Mouse (Mus musculus) central nervous system, embryonic 11.5 days (tissue): Measurements from ENCODE around the gene Nlgn3. TPM values are rescaled to one million over a fixed set of nuclear protein-coding genes. Genes with fewer than 3 reads are reported as not detected.

Experiments
- polyA plus RNA-seq: library from polyadenylated mRNA; depleted of rRNA; stranded (reverse); fragments of >200 nt; gene quantifications from 2 replicates; pipeline ENCODE4 v1.2.3, GENCODE M21; 2012; rRNA removed

Nlgn3 gene
- 13.9 and 14.3 TPM in 2 replicates for polyA plus RNA-seq

GRCm38 (mm10) chrX:101299055-101299454 is at the start of gene Nlgn3:
Gene Nlgn3, plus strand, starts transcription at chrX:101299168.

GRCm38 (mm10) chrX:101253952-101254729 is 44.8 kb upstream of the Nlgn3 start, which contains the start of gene Foxo4:
Gene Foxo4, plus strand, starts transcription at chrX:101254528.

DNA sequence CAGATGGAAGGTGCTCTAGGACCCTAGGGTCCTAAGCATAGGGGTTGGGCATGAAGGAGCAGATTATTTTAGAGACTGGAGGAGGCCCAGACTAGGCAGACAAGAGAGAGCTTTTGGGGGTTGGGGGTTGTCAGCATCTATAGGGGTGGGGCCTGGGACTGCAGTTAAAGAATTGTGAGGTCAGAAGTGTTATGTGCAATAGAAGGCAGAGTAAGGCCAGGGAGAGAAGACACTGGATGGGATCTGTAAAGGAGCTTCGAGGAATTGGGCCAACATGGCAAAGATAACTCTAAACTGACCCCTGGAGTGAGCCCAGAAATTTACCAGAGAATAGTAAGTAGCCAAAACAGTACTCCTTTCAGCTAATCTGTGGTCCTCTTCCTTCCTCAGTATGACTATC is 35.1 kb upstream of the Nlgn3 start, which contains the start of gene Gm614:
Gene Gm614, minus strand, starts transcription at position 101 of the 400 bp plus-strand sequence.

GRCm38 (mm10) chrX:101268025-101268754 is 30.8 kb upstream of the Nlgn3 start, which contains the start of gene Il2rg:
Gene Il2rg, minus strand, starts transcription at chrX:101268255.

GRCm38 (mm10) chrX:101268755-101269124 is 30.2 kb upstream of the Nlgn3 start, which contains the start of gene Gm20489:
Gene Gm20489, minus strand, starts transcription at chrX:101269023.

DNA sequence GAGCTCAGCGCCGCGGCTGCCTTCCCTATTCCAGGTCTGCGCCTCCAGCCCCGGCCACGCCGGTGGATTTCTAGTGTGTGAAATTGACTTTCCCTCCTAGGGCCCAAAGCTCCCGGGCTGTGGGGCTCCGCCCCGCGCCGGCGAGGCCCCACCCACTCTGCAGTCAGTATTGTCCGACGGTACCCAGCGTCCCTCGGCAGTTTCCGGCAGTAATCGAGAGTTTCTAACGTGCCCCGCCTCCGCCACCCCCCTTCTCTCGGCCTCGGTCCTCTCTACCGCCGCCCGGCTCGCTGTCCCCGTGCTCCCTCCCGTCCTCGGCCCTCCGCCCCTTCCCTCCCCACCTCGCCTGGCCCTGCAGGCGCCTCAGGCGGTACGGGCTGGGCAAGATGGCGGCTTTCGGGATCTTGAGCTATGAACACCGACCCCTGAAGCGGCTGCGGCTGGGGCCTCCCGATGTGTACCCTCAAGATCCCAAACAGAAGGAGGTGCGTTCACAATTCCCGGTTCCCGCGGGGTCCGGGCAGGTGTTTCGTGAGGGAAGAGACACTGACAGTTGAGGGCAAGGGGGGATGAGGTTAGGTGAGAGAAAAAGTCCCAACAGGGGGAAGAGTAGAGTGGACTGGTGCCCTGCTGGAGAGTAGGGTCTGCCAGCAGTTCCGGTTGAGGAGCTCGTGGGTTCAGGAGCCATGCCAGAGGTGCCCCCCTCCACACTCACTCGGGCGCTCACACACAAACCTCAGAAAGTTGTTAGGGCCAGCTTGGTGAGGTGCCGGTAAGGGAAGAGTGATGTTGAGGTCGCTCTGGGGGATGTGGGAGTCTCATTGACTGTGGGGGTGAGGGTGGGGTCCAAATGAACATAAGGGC is 24.9 kb upstream of the Nlgn3 start, which contains the start of gene Med12:
Gene Med12, plus strand, starts transcription at position 156 of the 864 bp plus-strand sequence.

Other genes with a start within 250 kb of the Nlgn3 start
- gene Tex11, start 239.5 kb upstream of the Nlgn3 start, polyA plus RNA-seq: 0.01 and 0.06 TPM in 2 replicates
- gene Slc7a3, start 213.1 kb upstream of the Nlgn3 start, polyA plus RNA-seq: 2.0 and 3.5 TPM in 2 replicates
- 47.3 and 76.2 TPM in 2 replicates for gene Snx12, start 76.6 kb upstream of the Nlgn3 start, polyA plus RNA-seq
- gene Foxo4, start 44.6 kb upstream of the Nlgn3 start, polyA plus RNA-seq: 24.3 and 27.0 TPM in 2 replicates
- gene Gm614, start 35.2 kb upstream of the Nlgn3 start, polyA plus RNA-seq: not detected in 2 replicates
- 3.1 and 4.7 TPM in 2 replicates for gene Il2rg, start 30.9 kb upstream of the Nlgn3 start, polyA plus RNA-seq
- not detected in 2 replicates for gene Gm20489, start 30.1 kb upstream of the Nlgn3 start, polyA plus RNA-seq
- 31.5 and 83.2 TPM in 2 replicates for gene Med12, start 25.1 kb upstream of the Nlgn3 start, polyA plus RNA-seq
- 1.1 and 2.1 TPM in 2 replicates for gene Gjb1, start 77.2 kb downstream of the Nlgn3 start, polyA plus RNA-seq
- gene Zmym3, start 121.7 kb downstream of the Nlgn3 start, polyA plus RNA-seq: 74.0 and 88.4 TPM in 2 replicates
- 734 and 739 TPM in 2 replicates for gene Nono, start 130.2 kb downstream of the Nlgn3 start, polyA plus RNA-seq
- gene Itgb1bp2, start 149.9 kb downstream of the Nlgn3 start, polyA plus RNA-seq: 7.5 and 12.2 TPM in 2 replicates
- gene Taf1, start 233.6 kb downstream of the Nlgn3 start, polyA plus RNA-seq: 52.4 and 111 TPM in 2 replicates